Mouse (Mus musculus) liver, adult 2 months (tissue): ENCODE results near the gene Olfr639. TPM values are rescaled to one million over a fixed set of nuclear protein-coding genes. Genes with fewer than 3 reads are reported as not detected.

Source experiments
- DNase-seq: peaks from one replicate; pipeline ENCODE4 v3.0.0-alpha.2; 2011; ENCODE audit warnings: low read depth, low spot score; ENCODE audit errors: extremely low read depth
- H3K27ac ChIP-seq: fragments of 200-500 bp; replicated peaks from 2 replicates; pipeline ENCODE4 v1.5.1; 2012; ENCODE audit warnings: low read depth, mild to moderate bottlenecking, control low read depth, inconsistent platforms, low read length; ENCODE audit not compliant: insufficient read depth
- H3K27me3 ChIP-seq: fragments of 200-500 bp; 2 replicates; pipeline ENCODE4 v1.6.1; 2012; ENCODE audit warnings: mild to moderate bottlenecking, moderate library complexity, low read length, inconsistent platforms; ENCODE audit not compliant: control insufficient read depth, insufficient read depth
- H3K36me3 ChIP-seq: fragments of 200-500 bp; 2 replicates; pipeline ENCODE4 v1.6.1; 2012; ENCODE audit warnings: low read length, inconsistent platforms; ENCODE audit not compliant: control insufficient read depth, insufficient read depth
- H3K4me1 ChIP-seq: fragments of 200-500 bp; 2 replicates; pipeline ENCODE4 v1.6.1; 2011; ENCODE audit warnings: low read length; ENCODE audit not compliant: control insufficient read depth, insufficient read depth
- H3K4me3 ChIP-seq: fragments of 200-500 bp; 2 replicates; pipeline ENCODE4 v1.5.1; 2011; ENCODE audit warnings: low read depth, mild to moderate bottlenecking, control low read depth, low read length, moderate library complexity; ENCODE audit not compliant: insufficient read depth
- H3K79me2 ChIP-seq: fragments of 200-500 bp; 2 replicates; pipeline ENCODE4 v1.6.1; 2012; ENCODE audit warnings: inconsistent platforms, mild to moderate bottlenecking, low read length, moderate library complexity; ENCODE audit not compliant: control insufficient read depth, insufficient read depth
- H3K9ac ChIP-seq: fragments of 200-500 bp; 2 replicates; pipeline ENCODE4 v1.6.1; 2012; ENCODE audit warnings: low read depth, mild to moderate bottlenecking, control low read depth, inconsistent platforms, low read length
- CTCF ChIP-seq: fragments of 200-500 bp; IDR thresholded peaks from 2 replicates; pipeline ENCODE4 v1.5.1; 2011; ENCODE audit warnings: low read depth, low read length, control low read depth
- POLR2A ChIP-seq: fragments of 200-500 bp; IDR thresholded peaks from 2 replicates; pipeline ENCODE4 v1.6.1; 2011; ENCODE audit warnings: low read length, control low read depth; ENCODE audit not compliant: insufficient read depth; ENCODE audit errors: extremely low read depth
- WGBS: fragments of 180-500 bp; shearing (Covaris S2); methylation state at CpG from one replicate; pipeline ENCODE4 v1.1.7; 2018; 5-methylcytosine and 5-hydroxymethylcytosine counted together
- polyA plus RNA-seq: library from polyadenylated mRNA; depleted of rRNA; stranded (reverse); fragments of >200 nt; gene quantifications from 2 replicates; pipeline ENCODE4 v1.2.3, GENCODE M21; 2012
- total RNA-seq: library from RNA; depleted of rRNA; stranded (reverse); fragments of >200 nt; gene quantifications from 2 replicates; pipeline ENCODE4 v1.2.3, GENCODE M21; 2014

The Olfr639 gene
- total and polyA plus RNA-seq, 2 experiments, result under 0.01 TPM; not detected in 1

DNA sequence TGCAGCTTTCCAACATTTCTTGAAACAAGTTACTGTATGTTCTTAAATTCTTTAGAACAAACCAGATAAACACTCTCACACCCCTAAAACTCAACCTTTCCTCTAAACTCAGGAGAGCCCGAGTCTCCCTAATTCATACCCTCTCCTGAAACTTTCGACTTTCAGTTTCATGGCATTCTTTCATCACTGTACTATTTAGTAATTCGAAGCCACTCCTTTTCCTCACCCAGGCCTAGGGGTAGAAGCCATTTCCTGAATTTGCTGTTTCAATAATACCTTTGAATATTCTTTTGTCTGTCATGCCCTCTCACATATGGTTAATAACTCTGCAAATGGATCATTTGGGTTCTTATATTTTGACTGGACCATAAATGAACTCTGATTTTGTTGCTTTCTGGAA, 9.9 kb upstream of the Olfr639 start:
- Histone ChIP-seq H3K79me2 (no peaks in the 10 kb centered on the region), H3K27me3 (no peaks in the 10 kb centered on the region), H3K36me3 (no peaks in the 10 kb centered on the region), H3K9ac (no peak overlapping the region), H3K27ac (no peak overlapping the region), H3K4me3 (no peak overlapping the region), H3K4me1 (no peaks in the 10 kb centered on the region)
- WGBS, result 67% methylated on average over 3 of the region's 3 CpGs
- DNase-seq, result no peak
- TF ChIP-seq POLR2A (no peak), CTCF (no peak)

GRCm38 (mm10) chr7:104025473-104025872, 8.4 kb upstream of the Olfr639 start, which contains the start of gene Olfr640:
Gene Olfr640, minus strand, starts transcription at chr7:104025573.
- Histone ChIP-seq H3K4me3 (no peak within 1 kb of the TSS), H3K36me3 (no peaks in the 10 kb centered on the region), H3K4me1 (no peaks in the 10 kb centered on the region), H3K9ac (no peak within 1 kb of the TSS), H3K27ac (no peak within 1 kb of the TSS), H3K27me3 (no peaks in the 10 kb centered on the region), H3K79me2 (no peaks in the 10 kb centered on the region)
- 77% methylated on average over 6 of the region's 6 CpGs for WGBS
- TF ChIP-seq POLR2A (no peak), CTCF (no peak)
- DNase-seq, result no peak

- Histone ChIP-seq H3K36me3 (no peaks in the 10 kb centered on the region), H3K4me3 (no peak overlapping the region), H3K4me1 (no peaks in the 10 kb centered on the region), H3K79me2 (no peaks in the 10 kb centered on the region), H3K9ac (no peak overlapping the region), H3K27ac (no peak overlapping the region), H3K27me3 (no peaks in the 10 kb centered on the region)
- TF ChIP-seq CTCF (no peak), POLR2A (no peak)
- no peak for DNase-seq
- WGBS, result 82% methylated on average over 6 of the region's 6 CpGs
These were observed 4.5 kb upstream of the Olfr639 start for GRCm38 (mm10) chr7:104021651-104022050.

GRCm38 (mm10) chr7:104018953-104019352, 1.9 kb upstream of the Olfr639 start:
- Histone ChIP-seq H3K36me3 (no peaks in the 10 kb centered on the region), H3K27ac (no peak overlapping the region), H3K4me3 (no peak overlapping the region), H3K9ac (no peak overlapping the region), H3K4me1 (no peaks in the 10 kb centered on the region), H3K79me2 (no peaks in the 10 kb centered on the region), H3K27me3 (no peaks in the 10 kb centered on the region)
- no peak for DNase-seq
- TF ChIP-seq POLR2A, result no peak
- no peak for TF ChIP-seq CTCF
- 63% methylated on average over 1 of the region's 1 CpGs for WGBS

DNA sequence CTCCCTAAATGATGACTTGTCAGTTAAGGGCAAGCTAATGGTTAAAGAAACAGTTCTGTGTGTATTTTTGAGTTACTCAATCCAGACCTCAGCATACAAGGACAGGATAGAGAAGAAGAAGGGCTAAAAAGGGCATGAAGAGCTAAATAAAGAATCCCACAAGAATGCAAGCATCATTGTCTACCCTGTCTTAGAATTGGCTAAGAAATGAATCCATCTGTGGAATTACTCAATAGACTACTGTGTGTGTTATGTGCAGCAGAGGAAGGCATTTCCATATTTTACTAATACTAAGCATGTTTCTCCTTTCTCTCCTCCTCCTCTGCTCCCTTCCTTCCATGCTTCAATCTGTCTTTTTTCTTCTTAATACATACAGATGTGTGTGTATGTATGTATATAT, 18.0 kb downstream of the Olfr639 start:
- Histone ChIP-seq H3K27me3 (no peaks in the 10 kb centered on the region), H3K9ac (no peak overlapping the region), H3K27ac (no peak overlapping the region), H3K4me3 (no peak overlapping the region), H3K79me2 (no peaks in the 10 kb centered on the region), H3K36me3 (no peaks in the 10 kb centered on the region), H3K4me1 (no peaks in the 10 kb centered on the region)
- TF ChIP-seq POLR2A (no peak), CTCF (no peak)
- DNase-seq, result no peak

GRCm38 (mm10) chr7:103998446-103998845, 18.7 kb downstream of the Olfr639 start, which contains the start of gene Olfr638:
Gene Olfr638, plus strand, starts transcription at chr7:103998746.
- Histone ChIP-seq H3K27me3 (no peaks in the 10 kb centered on the region), H3K36me3 (no peaks in the 10 kb centered on the region), H3K4me1 (no peaks in the 10 kb centered on the region), H3K9ac (no peak within 1 kb of the TSS), H3K4me3 (no peak within 1 kb of the TSS), H3K79me2 (no peaks in the 10 kb centered on the region), H3K27ac (no peak within 1 kb of the TSS)
- TF ChIP-seq POLR2A, result no peak
- no peak for TF ChIP-seq CTCF
- DNase-seq, result no peak
